Mouse (Mus musculus) testis, adult 2 months (tissue): ENCODE results near the gene Gm6793. TPM values are rescaled to one million over a fixed set of nuclear protein-coding genes. Genes with fewer than 3 reads are reported as not detected.
A peak's percentile ranks its signal among the peaks of the same experiment; 100 is the strongest.

Experiments used
- H3K27ac ChIP-seq: fragments of 200-500 bp; 2 replicates; pipeline ENCODE4 v1.5.1; 2012; ENCODE audit warnings: low read depth, low read length; ENCODE audit not compliant: control insufficient read depth, insufficient read depth
- H3K27me3 ChIP-seq: fragments of 200-500 bp; 2 replicates; pipeline ENCODE4 v1.6.1; 2012; ENCODE audit warnings: mild to moderate bottlenecking, low read length, moderate library complexity; ENCODE audit not compliant: control insufficient read depth, insufficient read depth
- H3K36me3 ChIP-seq: fragments of 200-500 bp; 2 replicates; pipeline ENCODE4 v1.6.1; 2012; ENCODE audit warnings: mild to moderate bottlenecking, low read length; ENCODE audit not compliant: control insufficient read depth, insufficient read depth
- H3K4me1 ChIP-seq: fragments of 200-500 bp; 2 replicates; pipeline ENCODE4 v1.6.1; 2012; ENCODE audit warnings: low read length; ENCODE audit not compliant: control insufficient read depth, insufficient read depth
- H3K4me3 ChIP-seq: fragments of 200-500 bp; 2 replicates; pipeline ENCODE4 v1.5.1; 2012; ENCODE audit warnings: low read depth, mild to moderate bottlenecking, low read length, moderate library complexity, mixed read lengths; ENCODE audit not compliant: control insufficient read depth
- CTCF ChIP-seq: fragments of 200-500 bp; IDR thresholded peaks from 2 replicates; pipeline ENCODE4 v1.5.1; 2012; ENCODE audit warnings: low read depth, mild to moderate bottlenecking, inconsistent platforms, low read length, moderate library complexity; ENCODE audit not compliant: control insufficient read depth, insufficient read depth, insufficient replicate concordance
- POLR2A ChIP-seq: fragments of 200-500 bp; IDR thresholded peaks from 2 replicates; pipeline ENCODE4 v1.6.1; 2012; ENCODE audit warnings: low read depth, mild to moderate bottlenecking, inconsistent platforms, low read length, moderate library complexity; ENCODE audit not compliant: control insufficient read depth
- polyA plus RNA-seq: library from polyadenylated mRNA; depleted of rRNA; stranded (reverse); fragments of >200 nt; gene quantifications from 2 replicates; pipeline ENCODE4 v1.2.3, GENCODE M21; 2012

Gene Gm6793
- polyA plus RNA-seq, 1 experiment = 0.06 TPM

GRCm38 (mm10) chr8:112009558-112009957 is 5.3 kb downstream of the Gm6793 start:
- H3K4me3 ChIP-seq = no peak overlapping the region
- no peaks in the 10 kb centered on the region for H3K27me3 ChIP-seq
- H3K36me3 ChIP-seq = no peaks in the 10 kb centered on the region
- H3K4me1 ChIP-seq = no peaks in the 10 kb centered on the region; the same call in 1 of the 2 replicates
- H3K27ac ChIP-seq = no peak overlapping the region
- TF ChIP-seq POLR2A (no peak), CTCF (no peak)

- H3K4me3 ChIP-seq = no peak overlapping the region
- H3K27ac ChIP-seq = no peak overlapping the region
- H3K36me3 ChIP-seq = peaks cover 1% of the 10 kb centered on the region; the same call in 1 of the 2 replicates
- H3K4me1 ChIP-seq = no peaks in the 10 kb centered on the region
- no peaks in the 10 kb centered on the region for H3K27me3 ChIP-seq
- no peak for TF ChIP-seq POLR2A
- no peak for TF ChIP-seq CTCF
Observed at GRCm38 (mm10) chr8:112007669-112008068, 7.2 kb downstream of the Gm6793 start.

DNA sequence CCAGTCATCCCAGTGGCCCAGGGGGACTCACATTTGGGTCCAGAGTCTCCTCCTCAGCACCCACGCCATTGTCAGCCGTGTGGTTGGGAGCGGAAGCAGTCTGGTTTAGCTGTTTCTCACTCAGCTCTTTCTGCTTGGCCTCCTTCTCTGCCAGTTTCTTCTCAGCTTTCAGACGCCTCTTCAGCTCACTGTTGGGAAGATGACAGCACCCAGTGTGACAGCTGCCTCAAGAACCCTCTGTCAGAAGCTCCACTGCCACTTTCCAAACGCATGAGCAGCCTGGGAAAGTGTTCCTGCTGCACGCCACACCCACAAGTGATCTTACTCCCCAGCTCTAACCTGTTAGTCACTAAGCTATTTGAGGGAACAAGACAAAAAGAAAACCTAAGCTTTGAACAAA is 9.2 kb downstream of the Gm6793 start:
- H3K27me3 ChIP-seq = no peaks in the 10 kb centered on the region
- no peak for TF ChIP-seq POLR2A
- no peak for TF ChIP-seq CTCF
- no peaks in the 10 kb centered on the region for H3K4me1 ChIP-seq
- H3K4me3 ChIP-seq = no peak overlapping the region
- H3K36me3 ChIP-seq = peaks cover 6% of the 10 kb centered on the region
- H3K27ac ChIP-seq = no peak overlapping the region

DNA sequence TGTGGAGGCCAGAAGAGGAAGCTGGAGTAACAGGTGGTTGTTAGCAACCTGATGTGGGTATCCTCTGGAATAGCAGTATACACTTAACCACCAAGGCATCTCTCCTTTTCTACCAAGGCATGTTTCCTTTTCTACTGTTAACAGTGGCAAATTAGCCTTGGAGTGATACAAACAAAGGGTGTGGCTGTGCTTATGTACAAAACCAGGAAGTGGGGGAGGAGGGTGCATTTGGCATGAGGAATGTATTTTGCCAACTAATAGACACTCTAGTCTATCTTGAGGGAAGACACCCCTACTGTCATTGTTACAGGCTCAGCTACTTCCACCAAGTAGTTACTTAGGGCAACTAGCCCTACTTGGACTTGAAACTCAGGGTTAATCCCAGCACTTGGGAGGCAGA is 10.1 kb downstream of the Gm6793 start:
- no peaks in the 10 kb centered on the region for H3K4me1 ChIP-seq
- peaks cover 6% of the 10 kb centered on the region for H3K36me3 ChIP-seq
- H3K27me3 ChIP-seq = no peaks in the 10 kb centered on the region
- no peak overlapping the region for H3K27ac ChIP-seq
- H3K4me3 ChIP-seq = no peak overlapping the region
- TF ChIP-seq POLR2A = no peak
- no peak for TF ChIP-seq CTCF

GRCm38 (mm10) chr8:111992703-111993039 is 22.2 kb downstream of the Gm6793 start:
- TF ChIP-seq POLR2A (no peak), CTCF (no peak)
- H3K4me1 ChIP-seq = no peaks in the 10 kb centered on the region; the same call in 1 of the 2 replicates
- no peak overlapping the region for H3K27ac ChIP-seq
- no peak overlapping the region for H3K4me3 ChIP-seq
- H3K36me3 ChIP-seq = peaks cover 4% of the 10 kb centered on the region
- H3K27me3 ChIP-seq = no peaks in the 10 kb centered on the region

GRCm38 (mm10) chr8:111992013-111992702 is 22.7 kb downstream of the Gm6793 start, which contains the start of gene Adat1:
Gene Adat1 (minus strand): TSS chr8:111992302.
- Histone ChIP-seq H3K27ac (peak within 1 kb of the TSS; percentile 89), H3K4me1 (no peaks in the 10 kb centered on the region; the same call in 1 of the 2 replicates), H3K36me3 (peaks cover 4% of the 10 kb centered on the region), H3K27me3 (no peaks in the 10 kb centered on the region), H3K4me3 (peak within 1 kb of the TSS; percentile 99)
- no peak for TF ChIP-seq CTCF
- TF ChIP-seq POLR2A = peak; percentile 90

DNA sequence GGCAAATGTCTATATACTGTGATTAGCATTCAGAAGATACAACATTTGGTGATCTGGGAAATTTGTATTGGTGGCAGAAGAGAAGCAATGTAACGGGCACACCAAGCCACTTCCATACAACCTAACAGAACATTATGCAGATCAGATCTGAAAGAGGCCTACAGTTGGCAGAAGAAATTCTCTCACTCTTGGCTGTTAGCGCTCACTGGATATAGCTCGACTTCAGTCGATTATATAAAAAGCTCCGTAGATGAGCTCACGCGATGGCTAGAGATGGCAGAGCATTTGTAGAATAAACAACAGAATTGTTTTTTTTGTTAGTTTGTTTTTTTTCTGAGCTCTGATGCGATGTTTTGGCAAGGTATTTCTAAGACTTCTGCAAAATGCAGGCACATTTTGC is 23.6 kb downstream of the Gm6793 start:
- H3K27ac ChIP-seq = no peak overlapping the region
- no peaks in the 10 kb centered on the region; the same call in 1 of the 2 replicates for H3K4me1 ChIP-seq
- H3K36me3 ChIP-seq = peaks cover 4% of the 10 kb centered on the region
- no peaks in the 10 kb centered on the region for H3K27me3 ChIP-seq
- no peak for TF ChIP-seq POLR2A
- TF ChIP-seq CTCF = no peak
- H3K4me3 ChIP-seq = peak overlapping the region; percentile 99; the same call in 1 of the 2 replicates

- H3K27me3 ChIP-seq = no peaks in the 10 kb centered on the region
- H3K4me1 ChIP-seq = no peaks in the 10 kb centered on the region; the same call in 1 of the 2 replicates
- peaks cover 4% of the 10 kb centered on the region for H3K36me3 ChIP-seq
- no peak overlapping the region for H3K27ac ChIP-seq
- TF ChIP-seq POLR2A (no peak), CTCF (peak; percentile 81)
- no peak overlapping the region for H3K4me3 ChIP-seq
Observed at GRCm38 (mm10) chr8:111989911-111990310, 24.9 kb downstream of the Gm6793 start.
